Mouse (Mus musculus) intestine, embryonic 14.5 days (tissue): ENCODE measurements at regions not wholly inside any gene's neighbourhood (a gene's known extent, or its start where the extent isn't known, plus 50 kb on each side); places are given as distances from the start of the nearest gene placed in this dataset.

Experiments
- ATAC-seq: fragments of 200-750 bp; cut with Nextera tagmentation; replicated peaks from 2 replicates; pipeline ENCODE4 v1.8.0; 2017; ENCODE audit warnings: low read depth, moderate number of reproducible peaks, moderate TSS enrichment, moderate library complexity; ENCODE audit not compliant: low FRiP score, low TSS enrichment
- DNase-seq: peaks from one replicate; pipeline ENCODE4 v3.0.0-alpha.2; 2018; ENCODE audit warnings: low spot score
- H3K27ac ChIP-seq: fragments of 300-500 bp; sonication (generic); 2 replicates; pipeline ENCODE4 v1.5.1; 2014; ENCODE audit warnings: low read depth, mild to moderate bottlenecking, control low read depth
- H3K27me3 ChIP-seq: fragments of 300-500 bp; sonication (generic); replicated peaks from 2 replicates; pipeline ENCODE4 v1.6.1; 2014; ENCODE audit warnings: low read length, control low read depth; ENCODE audit not compliant: control insufficient read depth, insufficient read depth
- H3K36me3 ChIP-seq: fragments of 300-500 bp; sonication (generic); 2 replicates; pipeline ENCODE4 v1.6.1; 2014; ENCODE audit warnings: low read length, control low read depth; ENCODE audit not compliant: control insufficient read depth, insufficient read depth
- H3K4me1 ChIP-seq: fragments of 300-500 bp; sonication (generic); replicated peaks from 2 replicates; pipeline ENCODE4 v1.6.1; 2014; ENCODE audit warnings: low read length, control low read depth, mixed read lengths; ENCODE audit not compliant: control insufficient read depth, insufficient read depth
- H3K4me2 ChIP-seq: fragments of 300-500 bp; sonication (generic); 2 replicates; pipeline ENCODE4 v1.6.1; 2014; ENCODE audit warnings: low read length
- H3K4me3 ChIP-seq: fragments of 300-500 bp; sonication (generic); 2 replicates; pipeline ENCODE4 v1.5.1; 2014; ENCODE audit warnings: low read depth, low read length, control low read depth, mixed read lengths
- H3K9ac ChIP-seq: fragments of 300-500 bp; sonication (generic); 2 replicates; pipeline ENCODE4 v1.6.1; 2014; ENCODE audit warnings: mild to moderate bottlenecking, low read length
- H3K9me3 ChIP-seq: fragments of 300-500 bp; sonication (generic); 2 replicates; pipeline ENCODE4 v1.6.1; 2016; ENCODE audit warnings: low read length, control low read depth; ENCODE audit not compliant: control insufficient read depth
- WGBS: fragments of 180-500 bp; shearing (Covaris S2); extraction: QIAGEN DNeasy Blood & Tissue Kit; methylation state at CpG from one replicate; pipeline ENCODE4 v1.1.7; 2014; 5-methylcytosine and 5-hydroxymethylcytosine counted together

DNA sequence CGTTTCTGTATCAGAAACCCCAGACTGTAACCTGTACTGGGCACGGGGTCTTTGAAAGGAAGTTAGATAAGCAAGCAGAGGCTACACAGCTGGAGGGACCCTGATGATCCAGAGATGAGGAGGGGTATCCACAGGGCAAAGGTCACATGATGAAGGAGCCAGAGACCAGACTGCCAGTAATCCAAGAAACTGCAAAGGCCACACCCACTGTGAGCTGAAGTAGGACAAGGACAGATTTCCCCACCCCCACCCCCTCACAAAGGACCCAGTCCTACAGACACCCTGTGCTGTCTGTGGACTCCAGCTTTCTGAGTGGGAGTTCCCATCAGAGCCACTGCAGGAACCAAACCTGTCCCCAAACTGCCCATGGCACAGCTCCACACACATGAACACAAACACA is 124.9 kb upstream of the A430005L14Rik start:
- Histone ChIP-seq H3K36me3 (no peaks in the 10 kb centered on the region), H3K27ac (no peak overlapping the region), H3K27me3 (no peaks in the 10 kb centered on the region), H3K4me1 (no peaks in the 10 kb centered on the region), H3K9me3 (no peaks in the 10 kb centered on the region), H3K4me3 (no peak overlapping the region), H3K4me2 (no peak overlapping the region), H3K9ac (no peak overlapping the region)
- WGBS = 76% methylated on average over 2 of the region's 2 CpGs
- ATAC-seq (no peak), DNase-seq (no peak)

DNA sequence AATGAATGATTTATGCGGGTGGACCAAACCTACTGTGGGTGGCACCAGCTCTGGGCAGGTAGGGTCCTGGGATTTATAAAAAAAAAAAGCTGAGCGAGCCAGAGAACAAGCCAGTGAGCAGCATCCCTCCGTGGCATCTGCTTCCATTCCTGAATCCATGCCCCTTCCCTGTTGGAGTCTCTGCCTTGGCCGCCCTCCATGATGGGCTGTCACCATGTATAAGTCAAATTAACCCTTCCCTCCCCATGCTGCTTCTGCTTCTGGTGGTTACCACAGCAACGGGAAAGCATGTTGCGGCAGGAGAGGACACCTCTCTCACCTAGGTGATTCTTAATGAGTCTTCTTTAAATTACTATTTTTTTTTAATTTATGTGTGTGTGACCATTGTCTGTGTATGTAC is 112.3 kb upstream of the A430005L14Rik start:
- Histone ChIP-seq H3K27me3 (no peaks in the 10 kb centered on the region), H3K9ac (no peak overlapping the region), H3K4me1 (no peaks in the 10 kb centered on the region), H3K4me2 (no peak overlapping the region), H3K36me3 (no peaks in the 10 kb centered on the region), H3K9me3 (no peaks in the 10 kb centered on the region), H3K27ac (no peak overlapping the region), H3K4me3 (no peak overlapping the region)
- 84% methylated on average over 6 of the region's 6 CpGs for WGBS
- ATAC-seq = no peak
- DNase-seq = no peak

DNA sequence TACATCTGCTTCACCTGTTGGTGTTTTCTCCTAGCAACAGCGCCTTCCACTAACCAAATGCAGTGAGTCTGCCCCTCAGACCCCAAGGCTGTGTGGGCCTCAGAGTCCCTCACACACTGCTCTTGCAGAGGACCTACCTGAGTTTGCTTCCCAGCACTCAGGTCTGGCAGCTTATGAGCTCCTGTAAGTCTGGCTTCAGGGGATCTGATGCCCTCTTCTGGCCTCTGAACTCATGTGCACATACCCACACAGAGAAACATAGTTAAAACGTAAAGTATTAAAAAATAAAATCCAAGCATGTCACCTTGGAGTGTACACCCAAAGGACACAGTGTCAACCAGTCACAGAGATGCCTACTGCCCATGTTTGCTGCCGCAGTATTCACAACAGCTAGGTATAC is 108.8 kb upstream of the A430005L14Rik start:
- DNase-seq (no peak), ATAC-seq (no peak)
- no peaks in the 10 kb centered on the region for H3K36me3 ChIP-seq
- H3K27ac ChIP-seq = no peak overlapping the region
- no peak overlapping the region for H3K4me2 ChIP-seq
- H3K4me3 ChIP-seq = no peak overlapping the region
- no peak overlapping the region for H3K9ac ChIP-seq
- no peaks in the 10 kb centered on the region for H3K27me3 ChIP-seq
- H3K4me1 ChIP-seq = no peaks in the 10 kb centered on the region
- 62% methylated on average over 3 of the region's 3 CpGs for WGBS
- H3K9me3 ChIP-seq = no peaks in the 10 kb centered on the region

DNA sequence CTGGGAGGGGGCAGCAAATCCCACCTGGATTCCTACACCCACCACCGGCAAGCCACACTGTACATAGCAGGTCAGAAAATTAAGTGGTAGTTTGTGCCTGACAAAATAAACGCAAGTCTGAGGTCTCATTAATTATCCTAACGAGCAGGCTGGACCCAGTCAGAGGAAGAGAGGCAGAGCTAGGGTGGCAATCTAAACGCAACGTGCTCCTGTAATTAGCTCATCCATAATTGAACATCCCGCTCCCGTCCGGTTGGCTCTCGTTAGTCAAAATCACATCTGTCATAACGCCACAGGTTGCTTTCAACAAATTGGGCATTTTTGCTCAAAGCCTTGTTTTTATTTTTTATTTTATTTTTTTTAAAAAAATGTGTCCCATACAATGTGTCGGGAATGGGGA is 106.9 kb upstream of the A430005L14Rik start:
- Histone ChIP-seq H3K4me1 (no peaks in the 10 kb centered on the region), H3K36me3 (no peaks in the 10 kb centered on the region), H3K4me3 (no peak overlapping the region), H3K9ac (no peak overlapping the region), H3K27me3 (no peaks in the 10 kb centered on the region), H3K9me3 (no peaks in the 10 kb centered on the region), H3K27ac (no peak overlapping the region), H3K4me2 (no peak overlapping the region)
- 61% methylated on average over 11 of the region's 11 CpGs for WGBS
- no peak for ATAC-seq
- no peak for DNase-seq

DNA sequence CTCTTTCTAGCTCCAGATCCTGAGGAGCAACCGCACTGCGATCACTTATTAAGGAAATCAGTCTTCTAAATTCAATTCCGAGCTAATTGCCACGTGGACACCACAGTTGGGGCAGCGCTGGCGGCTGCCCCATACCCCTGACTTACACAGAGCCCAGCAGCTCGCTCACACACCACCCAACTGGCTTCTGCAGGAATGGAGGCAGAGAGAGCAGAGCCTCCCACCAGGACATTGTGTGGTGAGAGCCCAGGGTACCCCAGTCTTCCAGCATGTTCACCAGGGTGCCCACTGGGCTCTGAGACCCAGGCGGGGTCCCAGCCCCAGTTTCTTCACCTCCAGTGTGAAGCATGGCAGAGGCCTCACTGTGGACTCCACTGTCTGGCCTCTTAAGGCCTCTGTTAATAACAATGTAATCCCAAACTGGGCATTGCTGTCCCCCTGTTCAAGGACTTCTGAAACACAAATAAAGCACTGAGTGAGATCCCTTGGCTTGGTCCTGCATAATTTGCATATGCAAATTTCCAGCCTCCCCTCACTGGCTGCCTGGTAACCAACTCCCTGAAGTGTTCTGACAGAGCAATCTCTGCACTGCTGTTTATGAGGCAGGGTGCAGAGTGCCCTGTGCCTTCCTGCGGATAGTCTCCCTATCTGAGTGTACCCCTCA is 102.8 kb upstream of the A430005L14Rik start:
- Histone ChIP-seq H3K9me3 (no peaks in the 10 kb centered on the region), H3K9ac (no peak overlapping the region), H3K36me3 (no peaks in the 10 kb centered on the region), H3K4me2 (no peak overlapping the region), H3K27me3 (no peaks in the 10 kb centered on the region), H3K4me1 (no peaks in the 10 kb centered on the region), H3K4me3 (no peak overlapping the region), H3K27ac (no peak overlapping the region)
- WGBS = 68% methylated on average over 9 of the region's 9 CpGs
- DNase-seq = no peak
- ATAC-seq = no peak

DNA sequence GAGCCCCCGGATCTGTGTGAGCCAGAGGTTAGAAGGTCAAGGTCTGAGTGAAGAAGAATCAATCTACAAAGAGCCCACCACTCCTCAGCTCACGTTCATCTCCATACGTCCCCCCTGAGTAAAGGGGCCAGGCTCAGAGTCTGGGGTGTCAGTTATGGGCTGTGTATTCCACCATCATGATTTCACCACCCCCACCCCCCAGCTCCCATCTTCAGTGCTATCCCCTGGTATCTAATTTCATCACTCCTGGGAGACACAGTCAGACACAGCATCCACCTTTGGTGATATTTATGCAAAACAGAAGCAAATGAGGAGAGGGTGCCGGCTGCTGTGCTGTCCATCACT is 102.3 kb upstream of the A430005L14Rik start:
- 49% methylated on average over 4 of the region's 4 CpGs for WGBS
- DNase-seq = no peak
- Histone ChIP-seq H3K27me3 (no peaks in the 10 kb centered on the region), H3K36me3 (no peaks in the 10 kb centered on the region), H3K4me2 (no peak overlapping the region), H3K4me1 (no peaks in the 10 kb centered on the region), H3K9ac (no peak overlapping the region), H3K4me3 (no peak overlapping the region), H3K9me3 (no peaks in the 10 kb centered on the region), H3K27ac (no peak overlapping the region)
- ATAC-seq = no peak

DNA sequence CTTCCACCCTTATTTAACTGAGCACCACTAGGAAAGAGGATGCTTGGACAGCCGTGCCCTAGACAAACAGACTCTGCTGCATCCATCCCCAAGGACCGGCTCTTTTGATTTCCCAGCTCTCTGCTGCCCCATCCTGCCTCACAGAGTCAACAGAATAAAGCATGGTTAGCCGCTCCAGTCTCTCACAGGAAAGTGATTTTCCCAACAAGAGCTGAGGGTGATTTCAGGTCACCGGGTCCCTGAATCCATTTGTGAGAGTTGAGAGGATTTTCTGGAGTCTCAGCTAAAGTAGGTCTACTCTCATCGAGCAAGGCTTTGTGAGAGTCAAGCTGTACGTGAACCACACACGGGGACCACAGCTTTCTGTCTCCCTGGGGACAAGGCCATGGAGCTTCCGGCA is 95.6 kb upstream of the A430005L14Rik start:
- Histone ChIP-seq H3K4me2 (no peak overlapping the region), H3K36me3 (no peaks in the 10 kb centered on the region), H3K27me3 (no peaks in the 10 kb centered on the region), H3K9me3 (no peaks in the 10 kb centered on the region), H3K4me3 (no peak overlapping the region), H3K9ac (no peak overlapping the region), H3K4me1 (no peaks in the 10 kb centered on the region), H3K27ac (no peak overlapping the region)
- DNase-seq (no peak), ATAC-seq (no peak)
- 66% methylated on average over 8 of the region's 8 CpGs for WGBS

DNA sequence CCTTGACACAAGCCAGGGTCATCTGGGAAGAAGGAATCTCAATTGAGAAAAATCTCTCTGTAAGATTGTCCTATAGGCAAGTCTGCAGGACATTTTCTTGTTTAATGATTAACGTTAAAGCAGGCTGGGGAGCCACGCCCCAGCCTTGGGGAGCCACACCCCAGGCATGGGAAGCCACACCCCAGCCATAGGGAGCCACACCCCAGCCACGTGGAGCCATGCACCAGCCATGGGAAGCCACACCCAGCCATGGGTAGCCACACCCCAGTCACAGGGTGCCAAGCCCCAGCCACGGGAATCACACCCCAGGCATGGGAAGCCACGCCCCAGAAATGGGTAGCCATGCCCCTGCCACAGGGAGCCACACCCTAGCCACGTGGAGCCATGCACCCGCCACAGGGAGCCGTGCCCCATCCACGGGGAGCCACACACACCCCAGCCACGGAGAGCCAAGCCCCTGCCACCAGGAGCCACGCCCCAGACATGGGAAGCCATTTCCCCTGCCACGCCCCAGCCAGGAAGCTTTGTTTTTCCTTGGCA is 94.8 kb upstream of the A430005L14Rik start:
- H3K27ac ChIP-seq = no peak overlapping the region
- DNase-seq (no peak), ATAC-seq (no peak)
- H3K4me3 ChIP-seq = no peak overlapping the region
- no peak overlapping the region for H3K9ac ChIP-seq
- WGBS = 76% methylated on average over 12 of the region's 12 CpGs
- H3K4me2 ChIP-seq = no peak overlapping the region
- no peaks in the 10 kb centered on the region for H3K9me3 ChIP-seq
- H3K27me3 ChIP-seq = no peaks in the 10 kb centered on the region
- no peaks in the 10 kb centered on the region for H3K36me3 ChIP-seq
- no peaks in the 10 kb centered on the region for H3K4me1 ChIP-seq

DNA sequence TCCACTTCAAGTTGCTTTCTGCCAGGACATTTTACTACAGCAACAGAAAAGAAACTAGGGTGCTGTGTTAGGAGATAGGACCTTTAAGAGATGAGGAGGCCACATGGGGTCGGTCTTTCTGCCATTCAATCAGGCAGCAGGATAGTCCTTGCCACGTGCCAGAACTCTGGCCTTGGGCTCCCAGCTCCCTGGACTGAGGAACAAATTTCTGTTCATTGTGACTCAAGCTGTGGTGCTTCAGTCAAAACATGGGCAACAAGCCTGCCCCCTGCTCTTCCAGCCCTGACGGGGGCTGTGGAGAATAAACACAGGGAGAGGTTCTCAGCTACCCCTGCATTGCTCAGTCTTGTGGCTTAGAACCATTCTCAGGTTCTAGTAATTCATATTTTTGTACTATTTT is 84.7 kb upstream of the A430005L14Rik start:
- H3K36me3 ChIP-seq = no peaks in the 10 kb centered on the region
- 74% methylated on average over 3 of the region's 3 CpGs for WGBS

More for the DNA sequence above, 84.7 kb upstream of the A430005L14Rik start:
- no peak overlapping the region for H3K4me3 ChIP-seq
- DNase-seq (no peak), ATAC-seq (no peak)
- H3K4me2 ChIP-seq = no peak overlapping the region
- H3K9ac ChIP-seq = no peak overlapping the region
- H3K4me1 ChIP-seq = no peaks in the 10 kb centered on the region
- no peaks in the 10 kb centered on the region for H3K9me3 ChIP-seq
- no peaks in the 10 kb centered on the region for H3K27me3 ChIP-seq
- H3K27ac ChIP-seq = no peak overlapping the region
